Mouse (Mus musculus) thymus, adult 2 months (tissue): ENCODE data around the gene Olfr524. TPM values are rescaled to one million over a fixed set of nuclear protein-coding genes. Genes with fewer than 3 reads are reported as not detected.
A peak's percentile ranks its signal among the peaks of the same experiment; 100 is the strongest.

ENCODE experiments used
- DNase-seq: peaks from one replicate; pipeline ENCODE4 v3.0.0; 2021
- H3K27ac ChIP-seq: fragments of 200-500 bp; 2 replicates; pipeline ENCODE4 v1.5.1; 2012; ENCODE audit warnings: low read length, control low read depth; ENCODE audit not compliant: control insufficient read depth, insufficient read depth
- H3K27me3 ChIP-seq: fragments of 200-500 bp; 2 replicates; pipeline ENCODE4 v1.6.1; 2012; ENCODE audit warnings: mild to moderate bottlenecking, low read length, moderate library complexity, mixed read lengths; ENCODE audit not compliant: control insufficient read depth, insufficient read depth
- H3K36me3 ChIP-seq: fragments of 200-500 bp; 2 replicates; pipeline ENCODE4 v1.6.1; 2012; ENCODE audit warnings: mild to moderate bottlenecking, low read length, moderate library complexity; ENCODE audit not compliant: control insufficient read depth, insufficient read depth
- H3K4me1 ChIP-seq: fragments of 200-500 bp; replicated peaks from 2 replicates; pipeline ENCODE4 v1.6.1; 2012; ENCODE audit warnings: low read length; ENCODE audit not compliant: control insufficient read depth, insufficient read depth
- H3K4me3 ChIP-seq: fragments of 200-500 bp; 2 replicates; pipeline ENCODE4 v1.5.1; 2012; ENCODE audit warnings: mild to moderate bottlenecking, low read length, control low read depth, moderate library complexity; ENCODE audit not compliant: control insufficient read depth, insufficient read depth
- CTCF ChIP-seq: fragments of 200-500 bp; IDR thresholded peaks from 2 replicates; pipeline ENCODE4 v1.5.1; 2012; ENCODE audit warnings: mild to moderate bottlenecking, control low read depth, low read length, moderate library complexity, borderline replicate concordance; ENCODE audit not compliant: control insufficient read depth, poor library complexity, insufficient read depth; ENCODE audit errors: extremely low read depth
- POLR2A ChIP-seq: fragments of 200-500 bp; IDR thresholded peaks from 2 replicates; pipeline ENCODE4 v1.6.1; 2012; ENCODE audit warnings: mild to moderate bottlenecking, low read length, control low read depth, moderate library complexity; ENCODE audit not compliant: control insufficient read depth, poor library complexity, insufficient read depth; ENCODE audit errors: extremely low read depth
- WGBS: fragments of 180-500 bp; shearing (Covaris S2); methylation state at CpG from one replicate; pipeline ENCODE4 v1.1.7; 2018; 5-methylcytosine and 5-hydroxymethylcytosine counted together
- polyA plus RNA-seq: library from polyadenylated mRNA; depleted of rRNA; stranded (reverse); fragments of >200 nt; gene quantifications from 2 replicates; pipeline ENCODE4 v1.2.3, GENCODE M21; 2012

Olfr524 gene
- polyA plus RNA-seq, 1 experiment: 2.6 TPM

GRCm38 (mm10) chr7:140187721-140188390, 17.9 kb downstream of the Olfr524 start:
- Histone ChIP-seq H3K27ac (no peak overlapping the region), H3K4me1 (peaks cover 4% of the 10 kb centered on the region), H3K36me3 (no peaks in the 10 kb centered on the region), H3K27me3 (no peaks in the 10 kb centered on the region), H3K4me3 (no peak overlapping the region)
- 87% methylated on average over 7 of the region's 7 CpGs for WGBS
- no peak for DNase-seq
- TF ChIP-seq CTCF: no peak
- TF ChIP-seq POLR2A: no peak

- 67% methylated on average over 18 of the region's 18 CpGs for WGBS
- TF ChIP-seq CTCF (0 out of 2 replicates have a peak, but pooled peaks have one; percentile 47), POLR2A (no peak)
- Histone ChIP-seq H3K27ac (no peak overlapping the region), H3K4me1 (no peaks in the 10 kb centered on the region), H3K36me3 (no peaks in the 10 kb centered on the region), H3K4me3 (no peak overlapping the region), H3K27me3 (no peaks in the 10 kb centered on the region)
- DNase-seq: peak; percentile 51
These were observed 18.8 kb downstream of the Olfr524 start for GRCm38 (mm10) chr7:140186646-140187620.

GRCm38 (mm10) chr7:140184206-140184605, 21.6 kb downstream of the Olfr524 start:
- no peak for TF ChIP-seq CTCF
- TF ChIP-seq POLR2A: no peak
- no peaks in the 10 kb centered on the region for H3K27me3 ChIP-seq
- H3K36me3 ChIP-seq: no peaks in the 10 kb centered on the region
- 94% methylated on average over 4 of the region's 4 CpGs for WGBS
- H3K27ac ChIP-seq: no peak overlapping the region
- H3K4me1 ChIP-seq: no peaks in the 10 kb centered on the region
- no peak overlapping the region for H3K4me3 ChIP-seq
- DNase-seq: no peak

- Histone ChIP-seq H3K4me3 (no peak overlapping the region), H3K27me3 (no peaks in the 10 kb centered on the region), H3K36me3 (no peaks in the 10 kb centered on the region), H3K27ac (no peak overlapping the region), H3K4me1 (no peaks in the 10 kb centered on the region)
- TF ChIP-seq CTCF: no peak
- no peak for TF ChIP-seq POLR2A
- DNase-seq: no peak
- 55% methylated on average over 2 of the region's 2 CpGs for WGBS
These were observed 25.1 kb downstream of the Olfr524 start for GRCm38 (mm10) chr7:140180692-140181091.

- no peak for TF ChIP-seq POLR2A
- no peak for TF ChIP-seq CTCF
- H3K27me3 ChIP-seq: no peaks in the 10 kb centered on the region
- WGBS: 100% methylated on average over 2 of the region's 2 CpGs
These were observed 26.6 kb downstream of the Olfr524 start for GRCm38 (mm10) chr7:140179176-140179575.

GRCm38 (mm10) chr7:140172936-140173335, 32.8 kb downstream of the Olfr524 start, which contains the start of gene Olfr523:
Olfr523 (plus strand) TSS chr7:140173217.
- no peak within 1 kb of the TSS for H3K4me3 ChIP-seq
- H3K36me3 ChIP-seq: no peaks in the 10 kb centered on the region
- TF ChIP-seq POLR2A: no peak
- TF ChIP-seq CTCF: no peak
- no peaks in the 10 kb centered on the region for H3K4me1 ChIP-seq
- H3K27ac ChIP-seq: no peak within 1 kb of the TSS
- H3K27me3 ChIP-seq: no peaks in the 10 kb centered on the region
- WGBS: 5% methylated on average over 1 of the region's 1 CpGs
- DNase-seq: no peak

More at GRCm38 (mm10) chr7:140179176-140179575, 26.6 kb downstream of the Olfr524 start:
- Histone ChIP-seq H3K4me3 (no peak overlapping the region), H3K27ac (no peak overlapping the region), H3K36me3 (no peaks in the 10 kb centered on the region), H3K4me1 (no peaks in the 10 kb centered on the region)
- no peak for DNase-seq
